Mouse (Mus musculus) lung, postnatal 36 days (tissue): ENCODE measurements at regions not wholly inside any gene's neighbourhood (a gene's known extent, or its start where the extent isn't known, plus 50 kb on each side); places are given as distances from the start of the nearest gene placed in this dataset.

ENCODE experiments used
- DNase-seq: peaks from one replicate; pipeline ENCODE4 v3.0.0; 2022; ENCODE audit warnings: mixed read lengths

DNA sequence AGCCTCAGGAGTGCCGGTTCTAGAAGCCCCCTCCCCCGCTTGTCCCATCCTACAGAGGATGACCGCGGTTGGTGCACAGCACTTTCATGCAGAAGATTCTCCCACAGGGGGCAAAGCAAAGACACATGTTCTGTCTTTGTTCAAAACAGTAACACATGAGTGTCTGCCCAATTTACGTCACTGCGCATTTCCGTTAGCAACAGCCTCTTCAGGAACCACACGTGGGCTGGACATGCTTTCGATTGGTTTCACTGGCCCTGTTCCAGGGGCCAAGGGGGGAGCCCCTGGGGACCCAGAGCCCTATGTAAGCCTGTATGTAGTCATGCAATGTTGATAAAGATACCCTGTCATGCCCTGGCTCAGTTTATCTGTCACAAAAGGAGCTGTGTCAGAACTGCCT, 116.2 kb upstream of the Twist2 start:
- no peak for DNase-seq

DNA sequence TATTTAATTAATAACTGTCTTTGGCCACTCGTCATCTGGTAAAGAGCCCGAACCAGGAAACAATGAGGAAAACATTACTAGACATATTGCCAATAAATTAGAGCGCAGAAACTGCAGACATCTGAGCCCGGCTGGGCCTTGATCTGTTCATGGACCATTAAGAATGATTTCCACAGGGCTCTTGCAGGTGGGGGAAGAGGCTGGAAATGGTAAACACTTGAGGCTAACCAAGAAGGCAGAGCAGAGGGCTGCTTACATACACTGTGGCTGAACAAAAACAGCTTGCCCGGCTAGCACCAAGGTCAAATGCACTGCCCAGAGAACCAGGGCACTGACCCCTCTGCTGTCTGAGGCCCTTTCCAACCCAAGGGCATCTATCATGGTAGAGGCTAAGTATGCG, 115.5 kb upstream of the Twist2 start:
- no peak for DNase-seq

GRCm38 (mm10) chr1:91691601-91692000, 109.7 kb upstream of the Twist2 start:
- DNase-seq = no peak

DNA sequence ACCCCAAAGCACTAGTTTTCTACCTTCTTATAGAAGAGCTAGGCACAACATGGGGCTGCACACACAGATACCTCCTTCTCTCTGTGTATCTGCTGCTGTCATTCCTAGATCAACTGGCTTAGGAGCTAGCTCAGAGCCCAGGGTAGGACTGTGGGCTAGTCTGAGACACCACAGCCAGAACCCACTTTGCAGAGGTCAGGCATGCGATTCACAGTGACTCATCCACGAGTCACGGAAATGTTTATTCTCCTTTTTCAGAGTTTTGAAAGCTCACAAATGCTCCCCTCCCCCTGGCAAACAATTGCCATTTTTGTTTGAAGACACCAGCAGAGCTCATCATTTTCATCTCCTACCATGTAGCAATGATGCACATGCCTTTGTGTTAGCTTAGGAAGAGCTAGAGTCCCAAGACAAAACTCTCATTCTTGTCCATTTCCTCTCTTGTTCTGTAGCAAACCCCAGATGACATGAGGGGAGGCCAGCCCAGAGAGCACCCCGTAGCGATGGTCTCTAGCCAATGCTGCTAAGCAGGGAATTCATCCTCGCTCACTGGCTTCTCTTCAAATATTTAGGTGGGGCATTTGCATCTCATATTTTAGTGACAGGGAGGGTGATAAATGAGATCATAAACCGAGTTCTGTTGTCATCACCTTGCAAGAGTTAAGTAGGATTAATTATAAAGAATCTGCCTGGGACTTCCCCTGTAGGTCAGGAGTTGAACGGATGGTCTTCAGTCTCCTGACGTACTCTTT, 108.4 kb upstream of the Twist2 start:
- DNase-seq = no peak

DNA sequence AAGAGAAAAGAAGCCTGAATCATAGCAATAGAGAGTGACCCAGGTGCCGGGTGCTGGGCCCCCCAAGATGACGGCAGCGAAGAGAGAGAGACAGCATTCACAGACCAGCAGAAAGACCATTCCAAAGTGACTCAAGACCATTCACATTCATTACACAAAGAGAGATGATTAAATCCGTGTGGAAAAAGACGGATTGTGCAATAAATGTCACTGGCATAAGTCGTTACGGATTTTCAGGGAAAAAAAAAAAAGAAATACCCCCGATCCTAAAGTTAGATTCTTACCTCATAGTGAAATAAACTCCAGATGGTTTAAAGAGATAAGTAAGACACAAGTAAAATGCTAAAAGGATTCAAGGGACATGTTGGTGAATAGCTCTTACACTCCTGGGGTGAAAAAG, 104.2 kb upstream of the Twist2 start:
- no peak for DNase-seq

DNA sequence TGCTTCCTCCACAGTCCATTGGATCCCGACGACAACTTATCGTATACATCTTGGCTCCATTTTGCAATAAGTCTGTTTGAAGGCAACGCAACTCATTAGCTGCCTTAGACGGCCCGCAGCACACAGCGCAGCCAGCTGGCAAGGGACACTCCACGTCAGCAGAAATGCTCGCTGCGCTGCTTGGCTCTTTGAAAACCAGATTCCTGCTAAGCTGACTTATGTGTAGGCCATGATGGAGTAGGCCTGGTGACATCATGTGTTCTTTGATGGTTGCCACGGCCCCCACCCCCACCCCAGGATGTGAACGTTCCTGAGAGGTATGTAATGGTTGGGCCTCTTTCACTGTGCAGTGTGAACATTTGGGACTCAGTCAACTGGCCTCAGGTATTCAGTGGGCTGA, 99.8 kb upstream of the Twist2 start:
- DNase-seq = no peak

- DNase-seq = no peak
Measured at GRCm38 (mm10) chr1:91702021-91702420, 99.2 kb upstream of the Twist2 start.

DNA sequence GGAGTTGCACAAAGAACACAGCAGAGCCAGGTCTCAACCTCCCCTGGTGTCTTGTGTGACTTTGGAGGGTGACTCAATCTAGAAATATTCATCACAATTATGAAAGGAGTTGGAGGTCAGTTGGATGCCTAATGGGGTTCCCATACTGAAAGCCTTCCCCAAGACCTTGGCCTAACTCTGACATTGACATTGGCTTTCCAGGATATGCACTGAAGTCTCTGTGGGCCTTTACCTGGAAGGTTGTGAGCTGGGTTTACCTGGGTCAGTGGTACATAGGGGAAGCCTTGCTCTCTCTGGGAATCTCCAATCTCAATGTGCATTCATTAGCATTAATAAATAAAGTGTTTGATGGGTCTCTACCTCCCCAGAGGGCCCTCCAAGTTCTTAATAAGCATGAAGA, 98.5 kb upstream of the Twist2 start:
- DNase-seq = no peak

GRCm38 (mm10) chr1:91705451-91705850, 95.8 kb upstream of the Twist2 start:
- peak; percentile 53 for DNase-seq

DNA sequence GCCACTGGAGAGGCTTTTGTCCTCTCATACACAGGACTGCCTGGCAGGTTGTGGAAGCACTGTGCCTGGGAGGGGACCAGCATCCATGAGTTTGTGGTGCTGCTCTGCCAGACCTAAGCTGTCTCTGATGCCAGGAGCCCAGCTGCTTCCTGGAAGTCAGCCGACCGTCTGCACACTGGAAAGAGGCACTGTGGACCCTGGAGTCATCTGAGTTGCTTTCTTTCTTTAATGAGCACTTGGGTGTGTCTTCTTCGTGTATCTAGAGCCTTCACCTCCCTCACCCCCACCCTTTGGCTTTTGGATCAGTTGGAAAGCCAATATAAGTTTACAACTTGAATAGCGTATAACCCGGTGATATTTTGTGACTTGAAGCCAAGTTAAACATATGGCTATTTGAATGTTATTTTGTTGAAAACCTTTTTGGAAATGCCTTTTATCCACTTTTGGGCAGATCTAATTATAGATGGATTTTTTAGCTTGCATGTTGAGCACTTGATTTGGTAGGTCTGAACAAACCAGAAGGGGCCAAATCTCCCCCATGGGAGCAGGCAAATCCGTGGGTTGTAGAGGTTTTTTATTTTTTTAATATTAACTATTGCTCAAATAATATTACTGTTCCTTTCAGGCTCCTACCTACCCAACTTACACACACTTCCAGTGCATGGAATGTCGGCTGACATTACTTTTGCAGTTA, 92.6 kb upstream of the Twist2 start:
- DNase-seq = no peak

GRCm38 (mm10) chr1:91709244-91709600, 92.0 kb upstream of the Twist2 start:
- DNase-seq = no peak

GRCm38 (mm10) chr1:91713131-91713530, 88.1 kb upstream of the Twist2 start:
- DNase-seq = no peak

DNA sequence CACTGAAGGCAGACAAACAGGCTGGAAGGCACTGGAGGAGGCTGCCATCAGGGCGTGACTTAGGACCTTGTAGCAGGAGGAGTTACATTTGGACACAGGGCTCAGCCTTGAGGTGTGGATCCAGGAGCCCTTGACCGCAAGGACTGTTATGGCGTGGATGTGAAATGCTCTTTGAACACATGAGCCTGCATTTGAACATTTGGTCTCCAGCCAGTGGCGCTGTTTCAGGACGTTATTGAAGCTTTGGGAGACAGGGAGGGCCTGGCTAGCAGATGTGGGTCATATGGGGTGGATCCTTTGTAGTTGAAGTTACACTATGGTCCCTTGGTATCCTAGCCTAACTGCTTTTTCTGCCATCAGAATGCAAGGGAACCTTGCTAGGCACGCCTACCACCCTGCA, 87.0 kb upstream of the Twist2 start:
- no peak for DNase-seq

DNA sequence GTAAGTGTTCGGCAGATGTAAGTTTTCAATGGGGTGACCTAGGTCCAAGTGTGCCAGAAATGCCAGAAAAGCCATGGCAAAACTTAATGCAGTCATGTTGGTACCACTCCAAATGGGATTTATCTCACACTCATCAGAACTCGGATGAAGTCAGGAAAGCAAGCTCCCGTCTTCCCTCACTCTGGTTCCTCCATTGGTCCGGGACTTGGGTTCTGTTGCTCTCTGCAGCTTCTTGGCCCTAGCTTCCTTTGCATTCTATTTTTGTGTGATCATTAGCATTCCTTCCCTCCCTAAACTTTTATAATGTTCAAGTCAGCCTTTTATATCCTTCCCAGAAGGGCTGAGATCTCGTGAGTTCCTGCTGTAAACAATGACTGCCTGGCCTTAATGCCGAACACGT, 85.9 kb upstream of the Twist2 start:
- no peak for DNase-seq

- no peak for DNase-seq
Measured at GRCm38 (mm10) chr1:91715791-91716190, 85.5 kb upstream of the Twist2 start.

DNA sequence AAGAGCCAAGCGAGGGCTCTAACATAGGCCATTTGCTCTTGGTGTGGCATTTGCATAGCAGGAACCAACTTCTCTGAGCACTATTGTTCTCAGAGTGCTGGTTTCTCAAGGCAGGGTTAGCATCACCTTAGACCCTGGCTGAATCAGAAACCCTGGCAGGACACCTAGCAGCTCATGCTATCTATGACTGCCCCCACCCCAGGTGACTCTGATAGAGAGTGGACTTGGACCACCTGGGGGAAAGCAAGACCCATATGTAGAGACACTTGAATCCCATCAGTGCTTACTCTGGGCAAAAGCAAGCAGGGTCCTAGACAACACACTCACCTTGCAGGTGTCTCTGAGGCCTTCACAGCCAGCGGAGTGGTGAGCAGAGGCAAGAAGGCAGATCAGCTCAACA, 84.4 kb upstream of the Twist2 start:
- DNase-seq = no peak

DNA sequence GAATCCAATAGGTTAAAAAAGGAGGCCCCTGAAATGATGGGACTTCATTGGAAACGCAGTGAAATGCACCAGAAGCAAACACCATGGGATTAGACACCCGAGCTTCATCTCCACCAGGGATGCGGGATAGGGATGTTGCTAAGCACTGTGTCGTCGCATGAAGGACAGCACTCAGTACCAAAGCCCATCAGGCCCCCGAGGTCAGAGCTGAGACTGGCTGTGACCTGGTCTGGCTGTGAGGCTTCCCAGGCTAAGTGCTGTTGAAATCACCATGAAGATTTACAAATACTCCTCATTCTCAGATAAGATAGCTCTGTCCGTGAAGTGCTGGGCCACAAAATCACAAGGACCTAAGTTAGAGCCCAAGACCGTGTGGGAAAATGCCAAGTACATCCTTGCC, 83.3 kb upstream of the Twist2 start:
- DNase-seq = no peak

GRCm38 (mm10) chr1:91729246-91729645, 72.0 kb upstream of the Twist2 start:
- DNase-seq = no peak

- DNase-seq = no peak
Measured at GRCm38 (mm10) chr1:91730281-91730680, 71.0 kb upstream of the Twist2 start.

- DNase-seq = no peak
Measured at GRCm38 (mm10) chr1:91731703-91732102, 69.6 kb upstream of the Twist2 start.

- DNase-seq = peak; percentile 21
Measured at GRCm38 (mm10) chr1:91732461-91732861, 68.8 kb upstream of the Twist2 start.

DNA sequence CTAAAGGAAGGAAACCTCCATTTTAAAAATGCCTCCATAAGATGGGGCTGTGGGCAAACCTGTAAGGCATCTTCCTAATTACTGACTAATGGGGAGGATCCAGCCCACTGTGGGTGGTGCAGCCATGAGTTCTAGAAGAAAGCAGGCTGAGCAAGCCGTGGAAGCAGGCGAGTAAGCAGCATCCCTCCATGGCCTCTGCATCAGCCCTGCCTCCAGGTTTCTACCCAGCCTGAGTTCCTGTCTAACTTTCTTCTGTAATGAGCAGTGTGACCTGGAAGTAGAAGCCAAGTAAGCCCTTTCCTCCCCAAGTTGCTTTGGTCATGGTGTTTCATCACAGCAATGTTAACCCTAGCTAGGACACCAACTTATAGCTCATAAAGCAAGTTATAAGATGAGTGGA, 66.5 kb upstream of the Twist2 start:
- DNase-seq = no peak

DNA sequence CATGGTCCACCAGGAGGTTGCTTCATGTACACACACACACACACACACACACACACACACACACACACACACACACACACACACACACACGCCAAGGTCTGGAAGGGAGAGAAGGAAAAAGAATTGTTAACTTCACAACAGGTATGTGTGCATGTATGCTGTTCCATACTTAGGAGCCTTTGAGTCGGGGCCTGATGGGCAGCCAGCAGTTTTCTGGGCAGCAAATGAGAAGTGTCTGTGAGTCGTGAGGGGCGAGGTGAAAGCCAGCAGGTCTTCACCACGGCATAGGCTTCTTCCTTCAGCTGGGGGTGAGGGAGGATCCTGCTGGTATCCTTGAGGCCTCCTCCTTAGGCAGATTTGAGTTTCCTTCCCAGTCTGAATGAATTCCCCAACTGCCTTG, 65.8 kb upstream of the Twist2 start:
- no peak for DNase-seq

DNA sequence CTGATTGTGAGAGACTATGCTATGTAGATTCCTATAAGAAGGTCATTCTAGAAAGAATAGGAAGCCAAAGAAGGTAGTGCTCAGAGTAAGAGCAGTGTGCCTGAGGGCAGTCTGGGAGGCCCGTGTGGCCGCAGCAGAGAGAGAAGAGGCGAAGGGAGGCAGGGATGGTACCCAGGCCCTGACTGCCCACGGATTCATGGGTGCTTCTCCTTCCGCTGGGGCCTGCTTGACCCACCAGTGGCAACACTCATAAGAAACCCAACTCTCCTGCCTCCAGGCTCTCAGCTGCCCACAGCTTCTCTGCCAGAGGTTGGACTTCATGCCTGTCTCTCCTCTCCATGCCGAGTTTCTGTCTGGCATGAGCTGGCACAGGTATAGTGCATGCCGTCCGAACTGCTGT, 60.6 kb upstream of the Twist2 start:
- no peak for DNase-seq

DNA sequence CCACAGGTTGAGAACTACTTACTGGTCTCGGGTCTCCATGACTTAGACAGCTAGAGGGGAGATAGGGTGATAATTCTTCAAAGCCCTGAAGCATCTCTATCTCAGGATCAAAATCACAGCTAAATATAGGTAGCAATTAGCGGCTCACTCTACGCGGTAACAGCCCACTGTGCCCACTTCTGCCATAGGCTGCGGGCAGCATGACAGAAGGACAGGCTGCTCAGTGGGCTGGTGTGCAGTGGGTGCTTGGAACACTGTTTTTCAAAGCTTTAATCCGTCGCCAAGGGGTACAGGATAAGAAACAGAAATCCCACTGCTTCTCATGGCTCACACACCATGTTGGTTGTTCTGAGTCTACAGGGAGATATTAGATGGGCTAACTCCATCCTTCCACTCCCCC, 59.2 kb upstream of the Twist2 start:
- DNase-seq = no peak
